Mouse (Mus musculus) heart, postnatal 14 days (tissue): ENCODE results near the gene B2m. TPM values are rescaled to one million over a fixed set of nuclear protein-coding genes. Genes with fewer than 3 reads are reported as not detected.

Source experiments
- DNase-seq, 2 experiments: peaks; one replicate each; pipeline ENCODE4 v3.0.0; 2021 to 2022
- intact Hi-C: fragments of 180-260 bp; cut with DNase I; formaldehyde crosslinking; loops from one replicate; pipeline ENCODE4 v1.15.1; 2025
- total RNA-seq, 2 experiments: library from RNA; stranded (reverse); gene quantifications; 2 replicates each; pipeline ENCODE4 v1.2.3; 2021

B2m gene
- total RNA-seq, 2 experiments from 2014 or later: 116 to 127 TPM

- intact Hi-C loops: no loop called here
- peak; percentile 67 to 75 for DNase-seq
Measured at GRCm38 (mm10) chr2:122148242-122148917, 894 bp downstream of the B2m start.

DNA sequence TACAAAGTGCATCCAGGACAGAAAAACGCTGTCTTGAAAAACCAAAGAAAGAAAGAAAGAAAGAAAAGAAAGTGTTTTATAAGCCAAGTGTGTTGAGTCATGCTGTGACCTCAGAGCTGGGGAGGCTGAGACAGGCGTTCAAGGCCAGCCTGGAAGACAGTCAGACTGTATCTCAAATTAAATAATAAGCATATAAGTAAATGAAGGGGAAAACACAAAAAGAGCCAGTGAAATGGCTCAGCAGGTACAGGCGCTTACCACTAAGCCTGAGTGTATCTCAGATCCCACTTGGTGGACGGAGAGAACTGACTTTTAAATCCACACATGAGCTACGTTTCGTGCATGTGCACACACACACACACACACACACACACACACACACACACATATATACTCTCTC, 1.8 kb downstream of the B2m start:
- intact Hi-C loops: no loop called here
- no peak for DNase-seq

- DNase-seq: no peak
- intact Hi-C loops: no loop called here
Measured at GRCm38 (mm10) chr2:122149716-122150115, 2.2 kb downstream of the B2m start.

GRCm38 (mm10) chr2:122151221-122151620, 3.7 kb downstream of the B2m start:
- intact Hi-C loops: no loop called here

DNA sequence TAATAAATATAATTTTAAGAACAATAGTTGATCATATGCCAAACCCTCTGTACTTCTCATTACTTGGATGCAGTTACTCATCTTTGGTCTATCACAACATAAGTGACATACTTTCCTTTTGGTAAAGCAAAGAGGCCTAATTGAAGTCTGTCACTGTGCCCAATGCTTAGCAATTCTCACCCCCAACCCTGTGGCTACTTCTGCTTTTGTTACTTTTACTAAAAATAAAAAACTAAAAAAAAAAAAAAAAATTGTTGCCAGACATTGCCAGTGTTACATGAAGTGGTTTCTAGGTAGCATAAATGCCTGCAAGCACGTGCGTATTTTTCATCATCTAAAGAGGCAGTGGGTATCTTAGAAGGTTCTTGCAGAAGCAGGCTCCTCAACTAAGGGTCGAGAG, 5.4 kb downstream of the B2m start:
- intact Hi-C loops: no loop called here
- DNase-seq: no peak

More at GRCm38 (mm10) chr2:122151221-122151620, 3.7 kb downstream of the B2m start:
- DNase-seq: no peak

GRCm38 (mm10) chr2:122153681-122154365, 6.3 kb downstream of the B2m start:
- intact Hi-C loops: no loop called here
- DNase-seq: no peak

DNA sequence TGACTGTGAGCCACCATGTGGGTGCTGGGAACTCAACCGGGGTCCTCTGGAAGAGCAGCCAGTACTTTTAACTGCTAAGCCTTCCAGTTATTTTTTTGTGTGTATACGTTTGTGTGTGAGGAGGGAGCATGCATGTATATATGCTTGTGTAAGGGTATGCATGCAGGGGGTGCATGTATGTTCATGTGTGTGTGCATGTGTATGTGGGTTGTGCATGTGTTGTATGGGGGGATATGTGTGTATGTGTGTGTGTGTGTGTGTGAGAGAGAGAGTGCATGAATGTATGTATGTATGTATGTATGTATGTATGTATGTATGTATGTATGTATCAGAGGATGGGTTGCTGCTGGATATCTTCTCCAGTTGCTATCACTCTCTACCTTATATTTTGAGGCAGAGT, 7.0 kb downstream of the B2m start:
- intact Hi-C loops: no loop called here

GRCm38 (mm10) chr2:122155292-122155691, 7.8 kb downstream of the B2m start:
- intact Hi-C loops: no loop called here
- DNase-seq: no peak

More for the DNA sequence above, 7.0 kb downstream of the B2m start:
- no peak for DNase-seq

DNA sequence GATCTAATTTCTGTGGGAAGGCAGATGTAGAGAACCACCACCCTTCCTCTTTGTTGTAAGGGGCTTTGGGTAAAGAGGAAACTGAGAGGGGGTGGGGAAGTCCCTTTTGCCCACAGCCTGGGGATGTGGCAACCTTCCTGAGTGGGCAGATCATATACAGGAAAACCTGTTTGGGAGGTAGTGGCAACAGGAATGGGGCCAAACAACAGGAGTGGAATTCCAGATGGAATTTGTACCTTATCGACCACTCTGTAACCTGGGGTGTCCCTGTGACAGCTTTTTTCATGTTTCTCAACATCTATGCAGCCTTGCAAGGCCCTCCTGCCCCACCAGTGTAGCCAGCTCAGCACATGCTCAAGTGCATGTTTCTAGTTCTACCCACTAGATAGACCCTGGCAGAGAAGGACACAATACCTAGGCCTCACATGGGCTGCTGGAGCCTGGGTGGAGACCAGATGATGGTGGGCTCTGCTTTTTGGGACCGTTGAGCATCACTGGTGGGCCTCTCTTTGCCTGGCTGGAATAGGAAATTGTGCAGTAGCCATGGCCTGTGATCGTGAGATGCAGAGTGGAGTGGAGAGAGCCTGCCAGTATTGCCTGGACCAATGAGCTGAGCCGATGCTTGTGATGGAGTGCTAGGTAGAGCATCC, 8.7 kb downstream of the B2m start:
- intact Hi-C loops: no loop called here

DNA sequence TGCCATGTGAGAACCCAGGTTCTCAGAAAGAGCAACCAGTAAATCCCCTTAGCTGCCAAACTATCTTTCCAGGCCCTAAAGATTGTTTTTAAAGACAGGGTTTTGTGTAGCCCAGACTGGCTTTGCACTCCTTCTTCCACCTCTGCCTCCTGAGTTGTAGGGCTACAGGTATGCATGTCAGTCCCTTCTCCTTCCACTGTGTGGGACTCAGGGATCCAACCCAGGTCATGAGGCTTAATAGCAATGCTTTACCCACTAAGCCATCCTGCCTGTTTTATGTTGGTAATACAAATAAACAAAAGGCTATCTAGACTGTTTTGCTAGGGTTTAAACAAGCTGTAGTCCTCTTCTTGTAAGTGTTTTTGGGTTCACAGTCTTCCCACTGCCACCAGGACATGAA, 10.1 kb downstream of the B2m start:
- intact Hi-C loops: no loop called here

More for the DNA sequence above, 8.7 kb downstream of the B2m start:
- no peak for DNase-seq

DNA sequence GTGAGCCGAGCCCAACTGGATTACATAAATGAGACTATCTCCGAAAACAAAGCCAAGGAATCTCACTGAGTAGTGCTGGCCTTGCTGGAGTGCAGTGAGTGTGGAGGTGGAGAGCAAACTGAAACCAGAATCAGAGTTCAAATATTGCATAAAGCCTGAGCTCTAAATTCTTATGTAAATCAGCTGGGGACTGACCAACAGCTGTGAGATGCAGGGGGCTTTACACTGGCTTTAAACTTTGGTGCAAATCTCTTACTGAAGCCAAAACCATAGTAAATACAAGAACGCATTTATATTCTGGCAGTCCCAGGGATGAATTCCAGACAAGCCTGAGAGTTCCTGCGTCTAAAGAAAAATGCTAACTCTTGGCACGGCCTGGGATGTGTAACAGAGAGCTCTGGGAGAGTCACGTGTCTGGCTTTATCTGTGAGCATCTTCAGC, 10.9 kb downstream of the B2m start:
- DNase-seq: no peak
- intact Hi-C loops: no loop called here

More for the DNA sequence above, 10.1 kb downstream of the B2m start:
- no peak for DNase-seq

GRCm38 (mm10) chr2:122159667-122160066, 12.2 kb downstream of the B2m start:
- intact Hi-C loops: loop anchor here (1.0 kb wide), 1 partner anchor 89 kb away; no protein-coding TSS in a partner anchor
- DNase-seq: no peak

- intact Hi-C loops: loop anchor here (1.0 kb wide), 1 partner anchor 90 kb away; no protein-coding TSS in a partner anchor
- peak; percentile 85 to 93 for DNase-seq
Measured at GRCm38 (mm10) chr2:122160680-122161079, 13.2 kb downstream of the B2m start, which contains the start of gene Trim69. Gene Trim69 (plus strand): TSS chr2:122160700.

DNA sequence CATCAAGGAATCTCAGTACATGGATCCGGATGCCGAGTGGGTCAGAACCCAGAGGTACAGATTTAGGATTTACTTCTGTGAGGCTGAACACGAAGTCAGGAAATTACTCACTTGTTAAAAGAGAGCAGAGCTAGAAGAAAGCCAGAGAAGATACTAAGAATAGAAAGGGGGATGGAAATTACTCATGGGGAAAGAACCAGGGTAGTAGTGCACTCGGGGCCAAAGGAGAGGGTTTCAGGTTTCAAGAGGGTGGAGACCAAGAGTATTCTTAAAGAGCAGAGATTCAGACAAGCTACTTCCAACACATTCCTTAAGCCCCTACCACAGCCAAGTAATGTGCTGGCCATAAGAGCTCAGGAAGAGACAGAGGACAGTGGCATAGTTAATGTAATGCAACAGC, 14.1 kb downstream of the B2m start:
- DNase-seq: no peak
- intact Hi-C loops: no loop called here

DNA sequence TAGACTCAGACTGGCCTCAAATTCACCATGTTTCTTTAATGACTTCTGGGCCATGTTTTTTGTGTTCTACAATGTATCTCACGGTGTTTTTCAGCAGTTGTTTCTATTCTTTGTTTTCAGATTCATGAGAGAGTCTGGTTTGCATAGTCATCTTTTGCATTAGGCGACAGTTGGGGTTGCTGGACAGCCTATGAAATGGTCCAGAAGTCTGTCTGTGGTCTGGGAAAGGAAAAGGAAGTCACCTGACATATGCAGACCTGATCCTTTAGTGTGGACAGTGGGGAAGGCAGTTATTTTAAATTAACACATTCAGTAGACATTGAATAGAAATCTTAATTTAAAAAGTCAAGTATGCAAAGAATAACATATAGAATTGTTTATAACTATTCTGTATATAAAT, 15.0 kb downstream of the B2m start:
- DNase-seq: no peak
- intact Hi-C loops: no loop called here

DNA sequence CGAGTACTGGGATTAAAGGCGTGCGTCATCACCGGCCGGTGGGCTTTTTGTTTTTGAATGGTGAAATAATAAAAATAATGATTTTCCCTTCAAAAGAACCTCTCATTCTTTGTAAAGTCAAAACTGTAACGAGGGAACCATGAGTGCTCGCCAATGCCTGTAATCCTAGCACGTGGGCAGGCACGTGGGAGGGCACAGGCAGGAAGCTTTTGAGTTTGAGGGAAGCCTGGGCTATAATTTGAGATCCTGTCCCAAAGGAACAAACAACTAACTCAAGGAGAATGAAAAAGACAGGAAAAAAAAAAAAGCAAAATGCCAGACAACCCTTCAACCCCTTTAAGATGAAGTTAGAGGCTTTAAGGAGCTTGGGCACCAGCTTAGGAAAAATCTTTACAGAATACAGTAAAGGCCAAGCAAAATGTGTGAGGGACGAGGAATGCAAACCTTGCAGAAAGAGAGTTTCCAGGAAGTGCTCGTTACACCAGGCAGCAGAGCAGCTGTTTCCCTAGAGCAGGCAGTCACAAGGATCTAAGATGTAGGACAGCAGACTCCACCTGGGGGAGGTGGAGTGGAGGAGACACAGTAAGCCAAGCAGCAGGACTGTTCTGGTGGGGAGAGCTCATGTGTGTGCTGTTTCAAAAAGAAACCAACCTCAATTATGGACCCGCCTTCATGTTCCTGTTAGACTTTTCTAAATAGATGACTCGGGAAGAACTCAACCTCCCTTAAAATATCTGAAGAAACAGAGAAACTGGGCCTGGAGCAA, 16.1 kb downstream of the B2m start:
- DNase-seq: no peak
- intact Hi-C loops: no loop called here

- intact Hi-C loops: no loop called here
- DNase-seq: no peak
Measured at GRCm38 (mm10) chr2:122164293-122164692, 16.8 kb downstream of the B2m start.

GRCm38 (mm10) chr2:122171292-122171691, 23.8 kb downstream of the B2m start:
- no peak for DNase-seq
- intact Hi-C loops: no loop called here

DNA sequence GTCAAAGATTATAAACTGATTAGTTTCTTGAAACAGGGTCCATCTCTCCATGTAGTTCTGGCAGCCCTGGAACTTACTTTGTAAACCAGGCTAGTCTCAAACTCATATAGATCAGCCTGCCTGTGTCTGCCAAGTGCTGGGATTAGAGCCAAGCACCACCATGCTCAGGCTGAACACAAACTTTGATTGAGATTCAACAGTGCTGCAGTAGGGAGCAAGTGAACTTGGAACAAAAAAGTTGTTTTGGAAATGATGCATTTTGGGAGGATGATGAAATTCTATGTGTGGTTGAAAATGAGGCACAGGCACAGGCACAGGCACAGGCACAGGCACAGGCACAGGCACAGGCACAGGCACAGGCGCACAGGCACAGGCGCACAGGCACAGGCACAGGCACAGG, 24.7 kb downstream of the B2m start:
- DNase-seq: no peak
- intact Hi-C loops: no loop called here

- intact Hi-C loops: no loop called here
- no peak for DNase-seq
Measured at GRCm38 (mm10) chr2:122180051-122180822, 32.8 kb downstream of the B2m start.
